ENCODE assay signal across 1 mouse cellular context in genomic region chr19:44284025-44284695, GRCm38 (mm10).
TF ChIP-seq lines count a peak whose summit lies in the region.

No protein-coding gene starts in this region.

TF ChIP-seq in MEL, 35 proteins besides CTCF, POLR2A, EP300 and RAD21 (continued from another document):
- TF ChIP-seq KAT2A (conservative IDR thresholded peaks at IDR 0.05; ENCODE audit: low read depth, low read length): 0 out of 2 replicates have a peak, but pooled peaks have one; percentile 18
- peak; percentile 50 for TF ChIP-seq BHLHE40 (IDR thresholded peaks at IDR 0.05; ENCODE audit: borderline replicate concordance, low read depth, low read length)
- TF ChIP-seq MYB (IDR thresholded peaks at IDR 0.05; ENCODE audit: low read depth, low read length): peak; percentile 39
- TF ChIP-seq MYC (IDR thresholded peaks at IDR 0.05; ENCODE audit: low read depth, low read length): peak; percentile 63; the same call in 1 of the 2 replicates
- peak; percentile 47 for TF ChIP-seq RCOR1 (IDR thresholded peaks at IDR 0.05; ENCODE audit: low read depth, low read length)
- no peak for TF ChIP-seq POLR2AphosphoS5 (IDR thresholded peaks at IDR 0.05; ENCODE audit: borderline replicate concordance, low read depth, low read length)
- TF ChIP-seq POLR2AphosphoS2 (IDR thresholded peaks at IDR 0.05; ENCODE audit: low read length): peak; percentile 97
- TF ChIP-seq MEF2A (IDR thresholded peaks at IDR 0.05; ENCODE audit: extremely low read depth, insufficient replicate concordance, low read depth, low read length, poor library complexity, severe bottlenecking): no peak
- 0 out of 2 replicates have a peak, but pooled peaks have one; percentile 43 for TF ChIP-seq E2F4 (IDR thresholded peaks at IDR 0.05; ENCODE audit: borderline replicate concordance, low read depth, low read length)
